Mouse (Mus musculus) left cerebral cortex, postnatal 36 days (tissue): ENCODE measurements around the gene Ppp2r5b. TPM values are rescaled to one million over a fixed set of nuclear protein-coding genes. Genes with fewer than 3 reads are reported as not detected.
A peak's percentile ranks its signal among the peaks of the same experiment; 100 is the strongest.

Experiments
- DNase-seq, 2 experiments: peaks; one replicate each; pipeline ENCODE4 v3.0.0; 2021 to 2022; ENCODE audit warnings: low spot score in 2 of 2, mixed read lengths in 1 of 2
- intact Hi-C: fragments of 180-260 bp; cut with DNase I; formaldehyde crosslinking; loops from one replicate; pipeline ENCODE4 v1.15.1; 2025
- microRNA-seq: library from miRNA; unstranded; fragments of <30 nt; microRNA quantifications from one replicate; pipeline ENCODE4 v1.2.0, GENCODE M21; 2022
- total RNA-seq, 2 experiments: library from RNA; stranded (reverse); gene quantifications; 2 replicates each; pipeline ENCODE4 v1.2.3; 2021

Ppp2r5b gene
- total RNA-seq, 2 experiments from 2014 or later: 160 to 173 TPM

GRCm38 (mm10) chr19:6181629-6182028 lies 54.0 kb downstream of the Ppp2r5b start:
- no peak for DNase-seq
- intact Hi-C loops: no loop called here

GRCm38 (mm10) chr19:6178775-6179174 lies 56.9 kb downstream of the Ppp2r5b start:
- DNase-seq: no peak
- intact Hi-C loops: no loop called here

Small RNA genes within 50 kb of the gene (microRNA-seq; reads per million reads assigned to microRNA genes)
- 12.4 reads per million, percentile 32 among the genes with 10 or more reads in this experiment for gene Mir192
- gene Mir194-2: 23.3 reads per million, percentile 41 among the genes with 10 or more reads in this experiment

Other genes with a start within 250 kb of the Ppp2r5b start
- gene Slc22a20, start 249.7 kb downstream of the Ppp2r5b start, total RNA-seq: not detected
- gene Capn1, start 220.0 kb downstream of the Ppp2r5b start, total RNA-seq: 10 to 100 TPM; 19.6 to 20.9 TPM
- 10 to 100 TPM; 40.8 to 51.8 TPM for gene Syvn1, start 189.3 kb downstream of the Ppp2r5b start, total RNA-seq
- gene Mrpl49, start 178.1 kb downstream of the Ppp2r5b start, total RNA-seq: 10 to 100 TPM; 40.5 to 45.1 TPM
- gene Fau, start 178.0 kb downstream of the Ppp2r5b start, total RNA-seq: 100 to 1,000 TPM; 637 to 694 TPM
- gene Znhit2, start 174.7 kb downstream of the Ppp2r5b start, total RNA-seq: 10 to 100 TPM; 35.5 to 40.7 TPM
- 10 to 100 TPM; 28.2 to 29.1 TPM for gene Tm7sf2, start 167.5 kb downstream of the Ppp2r5b start, total RNA-seq
- 10 to 100 TPM; 83.9 to 87.0 TPM for gene Vps51, start 158.6 kb downstream of the Ppp2r5b start, total RNA-seq
- gene Tmem262, start 155.8 kb downstream of the Ppp2r5b start, total RNA-seq: not detected
- gene Gm28374, start 153.6 kb downstream of the Ppp2r5b start, total RNA-seq: under 1 TPM; 0.72 to 0.84 TPM
- 10 to 100 TPM; 36.9 to 41.3 TPM for gene Zfpl1, start 150.9 kb downstream of the Ppp2r5b start, total RNA-seq
- gene Cdca5, start 150.9 kb downstream of the Ppp2r5b start, total RNA-seq: not detected
- not detected for gene AC131692.1, start 141.5 kb downstream of the Ppp2r5b start, total RNA-seq
- under 1 TPM in 1 of 2 experiments, not detected in 1; 0.20 TPM for gene Naaladl1, start 130.1 kb downstream of the Ppp2r5b start, total RNA-seq
- 10 to 100 TPM; 18.3 to 27.5 TPM for gene Sac3d1, start 117.2 kb downstream of the Ppp2r5b start, total RNA-seq
- gene Snx15, start 107.6 kb downstream of the Ppp2r5b start, total RNA-seq: 10 to 100 TPM; 43.7 to 43.8 TPM
- gene Batf2, start 94.9 kb downstream of the Ppp2r5b start, total RNA-seq: under 1 TPM; 0.30 to 0.72 TPM
- gene Arl2, start 94.3 kb downstream of the Ppp2r5b start, total RNA-seq: 10 to 100 TPM; 73.3 to 87.5 TPM
- gene Majin, start 51.5 kb downstream of the Ppp2r5b start, total RNA-seq: under 1 TPM in 1 of 2 experiments, not detected in 1; 0.32 TPM
- gene Gpha2, start 9.5 kb downstream of the Ppp2r5b start, total RNA-seq: not detected
- 10 to 100 TPM; 32.3 to 39.4 TPM for gene Atg2a, start 5.8 kb upstream of the Ppp2r5b start, total RNA-seq
- 10 to 100 TPM; 38.2 to 42.2 TPM for gene Ehd1, start 40.9 kb upstream of the Ppp2r5b start, total RNA-seq
- gene Cdc42bpg, start 70.6 kb upstream of the Ppp2r5b start, total RNA-seq: 1 to 10 TPM; 3.3 to 3.4 TPM
- gene Men1, start 99.1 kb upstream of the Ppp2r5b start, total RNA-seq: 10 to 100 TPM; 67.5 to 73.7 TPM
- gene Map4k2, start 105.3 kb upstream of the Ppp2r5b start, total RNA-seq: 100 to 1,000 TPM in 1 of 2 experiments, 10 to 100 TPM in 1; 93.5 to 107 TPM
- 100 to 1,000 TPM; 158 to 227 TPM for gene Sf1, start 127.8 kb upstream of the Ppp2r5b start, total RNA-seq
- 10 to 100 TPM; 29.2 to 33.3 TPM for gene Pygm, start 148.5 kb upstream of the Ppp2r5b start, total RNA-seq
- 10 to 100 TPM; 47.5 to 72.6 TPM for gene Rasgrp2, start 163.5 kb upstream of the Ppp2r5b start, total RNA-seq
- 100 to 1,000 TPM; 635 to 658 TPM for gene Nrxn2, start 182.9 kb upstream of the Ppp2r5b start, total RNA-seq